Mouse (Mus musculus): Measurements from ENCODE around the gene Smarca5.
"Not testable (repeated sequence)": the region's sequence is repeated elsewhere in the genome, so short reads cannot be mapped to it uniquely, and the experiment has no call there.

Gene Smarca5

GRCm38 (mm10) chr8:80739155-80739924, at the start of gene Smarca5:
Gene Smarca5 (minus strand): TSS chr8:80739497.
- in situ Hi-C loops (cut with MboI, MseI), result not testable (repeated sequence)

GRCm38 (mm10) chr8:80784559-80784958, 45.3 kb upstream of the Smarca5 start:
- in situ Hi-C loops (cut with MboI, MseI), result no loop called here

GRCm38 (mm10) chr8:80783271-80783670, 44.0 kb upstream of the Smarca5 start:
- in situ Hi-C loops (cut with MboI, MseI), result no loop called here

DNA sequence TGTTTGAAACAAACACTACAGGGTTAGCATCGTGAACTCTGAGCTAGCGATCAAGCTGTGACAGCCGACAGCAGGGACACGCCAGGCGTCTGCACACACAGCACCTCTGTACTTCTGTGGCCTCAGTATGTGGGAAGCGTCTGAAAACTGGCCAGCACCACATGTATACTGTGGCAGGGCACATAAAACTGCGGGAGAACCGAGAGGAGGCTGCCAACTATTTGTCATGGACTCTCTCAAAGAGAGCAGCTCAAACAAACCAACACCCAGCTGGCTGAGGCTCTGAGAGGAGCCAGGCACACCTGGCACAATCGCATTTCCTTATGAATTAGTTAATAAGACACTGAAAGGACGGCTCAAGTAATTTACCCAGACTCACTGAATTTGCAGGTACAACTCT, 42.0 kb upstream of the Smarca5 start:
- in situ Hi-C loops (cut with MboI, MseI), result no loop called here

GRCm38 (mm10) chr8:80780271-80780670, 41.0 kb upstream of the Smarca5 start:
- in situ Hi-C loops (cut with MboI, MseI), result no loop called here

GRCm38 (mm10) chr8:80776436-80776835, 37.1 kb upstream of the Smarca5 start:
- in situ Hi-C loops (cut with MboI, MseI), result no loop called here

DNA sequence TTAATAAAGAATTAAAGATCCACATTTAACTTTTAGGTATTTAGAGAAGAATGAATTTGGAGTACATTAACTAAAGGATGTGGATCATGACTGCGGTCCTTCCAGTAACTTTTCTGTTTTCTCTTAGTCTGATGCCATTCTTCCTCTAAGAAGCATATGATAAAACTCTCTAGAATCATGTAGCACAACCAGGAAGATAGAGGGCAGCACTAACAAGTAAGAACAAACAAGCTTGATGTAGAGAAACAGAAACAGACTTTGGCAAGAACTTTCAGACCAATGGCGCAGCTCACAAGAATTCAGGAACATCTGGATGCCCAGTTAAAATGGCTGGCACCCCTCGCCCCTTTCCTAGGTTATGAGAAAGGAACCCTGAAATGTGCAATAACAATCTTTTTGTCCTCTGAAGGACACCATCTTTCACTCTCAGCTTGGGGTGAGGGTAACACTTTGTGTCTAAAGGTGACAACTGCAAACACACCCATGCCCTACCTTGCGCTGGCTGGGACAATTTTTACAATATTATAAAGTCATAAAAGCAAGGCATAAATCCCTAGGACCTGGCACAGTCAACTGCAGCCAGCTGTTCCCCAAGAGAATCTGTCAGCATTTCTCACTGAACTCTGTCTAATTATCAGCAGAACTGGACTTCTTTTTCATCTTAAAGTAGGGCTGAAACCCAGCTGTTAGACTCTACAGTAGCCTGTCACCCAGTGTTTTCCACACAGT, 33.6 kb upstream of the Smarca5 start:
- in situ Hi-C loops (cut with MboI, MseI), result no loop called here

DNA sequence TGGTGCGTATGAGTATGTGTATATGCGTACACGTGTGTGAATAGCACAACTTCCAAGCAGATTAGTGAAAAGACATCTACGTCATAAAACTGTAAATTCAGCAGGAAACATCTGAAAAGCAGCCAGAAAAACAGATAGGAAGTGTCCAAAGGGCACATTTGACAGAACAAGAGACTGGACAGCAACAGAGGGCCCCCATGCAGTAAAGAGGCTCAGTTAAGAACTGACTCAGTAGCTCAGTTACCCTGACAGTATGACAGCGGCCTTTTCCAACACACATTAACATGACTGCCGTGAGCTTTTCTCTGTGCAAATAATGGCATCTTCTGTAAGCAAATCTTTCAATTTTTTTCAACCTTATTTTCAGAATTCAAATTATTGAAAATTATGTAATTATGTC, 29.2 kb upstream of the Smarca5 start:
- in situ Hi-C loops (cut with MboI, MseI), result no loop called here

DNA sequence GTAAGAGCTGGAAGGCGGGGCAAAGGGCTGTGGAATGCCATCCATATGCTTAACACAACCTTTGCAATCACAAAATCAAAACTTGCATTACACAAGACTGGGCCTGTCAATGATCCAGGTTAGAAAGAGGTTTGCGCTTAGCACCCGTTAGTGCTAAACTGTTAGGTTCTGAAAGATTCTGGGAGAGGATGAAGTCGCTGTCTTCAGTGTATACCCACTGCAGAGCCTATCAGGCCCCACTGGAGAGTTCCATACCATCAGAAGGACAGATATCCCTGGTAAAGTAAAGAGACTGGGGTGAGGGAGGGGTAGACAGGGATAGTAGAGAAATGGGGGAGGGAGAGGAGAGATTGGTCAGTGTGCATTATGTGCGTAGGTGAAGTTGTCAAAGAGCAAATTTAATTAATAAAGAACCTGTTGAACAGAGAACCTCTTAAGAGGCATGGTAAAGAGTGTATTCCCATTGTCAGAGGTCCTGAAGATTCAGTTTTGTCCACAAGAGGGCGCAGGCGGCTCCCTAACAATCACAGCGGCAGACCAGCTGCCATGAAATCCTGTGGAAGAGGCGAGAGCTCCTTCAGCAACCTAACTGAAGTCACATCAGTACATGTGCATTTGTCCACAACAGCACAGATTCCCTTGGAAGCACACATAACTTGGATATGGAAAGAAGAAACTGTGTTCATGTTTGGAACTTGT, 13.9 kb upstream of the Smarca5 start:
- in situ Hi-C loops (cut with MboI, MseI), result no loop called here

DNA sequence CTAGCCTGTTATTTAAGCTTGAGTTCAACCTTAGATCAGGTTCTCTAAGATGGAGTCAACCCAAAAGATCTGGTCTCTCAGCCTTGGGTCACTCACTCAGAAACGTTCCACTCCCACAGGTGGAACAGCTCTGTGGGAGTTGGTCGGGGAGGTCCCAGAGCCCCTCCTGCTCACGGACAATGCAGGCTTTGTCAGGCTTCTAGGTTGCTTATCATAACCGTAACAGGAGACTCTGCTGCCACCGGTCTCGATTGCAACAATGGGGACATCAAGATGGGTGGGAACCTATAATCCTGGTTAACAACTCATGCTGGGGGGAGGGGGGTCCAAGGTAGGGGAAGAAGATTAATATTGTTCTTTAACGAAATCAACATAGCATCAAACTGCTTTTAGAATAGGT, 13.1 kb upstream of the Smarca5 start:
- in situ Hi-C loops (cut with MboI, MseI), result no loop called here

GRCm38 (mm10) chr8:80749091-80749490, 9.8 kb upstream of the Smarca5 start:
- in situ Hi-C loops (cut with MboI, MseI), result loop anchor here (5.0 kb wide), 1 partner anchor 253 kb away; no protein-coding TSS in a partner anchor

DNA sequence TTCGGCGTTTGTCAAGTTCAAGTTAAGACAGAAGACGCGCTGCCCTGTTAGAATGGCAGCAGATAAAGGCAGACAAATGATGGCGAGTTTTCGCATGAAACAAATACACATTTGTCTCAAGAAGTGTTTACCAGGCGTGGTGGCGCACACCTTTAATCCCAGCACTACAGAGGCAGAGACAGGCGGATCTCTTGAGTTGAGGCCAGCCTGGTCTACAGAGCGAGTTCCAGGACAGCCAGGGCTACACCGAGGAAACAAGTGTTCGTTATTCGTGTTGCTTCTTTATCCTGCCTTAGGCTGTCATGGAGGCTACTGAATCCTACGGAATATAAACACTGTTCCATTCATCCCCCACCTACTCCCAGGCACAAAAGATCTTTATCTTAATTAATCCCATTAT, 635 bp upstream of the Smarca5 start:
- in situ Hi-C loops (cut with MboI, MseI), result no loop called here

- in situ Hi-C loops (cut with MboI, MseI), result no loop called here
These were observed 726 bp downstream of the Smarca5 start for GRCm38 (mm10) chr8:80738388-80739154.

- in situ Hi-C loops (cut with MboI, MseI), result no loop called here
These were observed 1.3 kb downstream of the Smarca5 start for GRCm38 (mm10) chr8:80738046-80738387.

- in situ Hi-C loops (cut with MboI, MseI), result no loop called here
These were observed 7.0 kb downstream of the Smarca5 start for GRCm38 (mm10) chr8:80732326-80732725.

- in situ Hi-C loops (cut with MboI, MseI), result no loop called here
These were observed 24.8 kb downstream of the Smarca5 start for GRCm38 (mm10) chr8:80714461-80714860.

DNA sequence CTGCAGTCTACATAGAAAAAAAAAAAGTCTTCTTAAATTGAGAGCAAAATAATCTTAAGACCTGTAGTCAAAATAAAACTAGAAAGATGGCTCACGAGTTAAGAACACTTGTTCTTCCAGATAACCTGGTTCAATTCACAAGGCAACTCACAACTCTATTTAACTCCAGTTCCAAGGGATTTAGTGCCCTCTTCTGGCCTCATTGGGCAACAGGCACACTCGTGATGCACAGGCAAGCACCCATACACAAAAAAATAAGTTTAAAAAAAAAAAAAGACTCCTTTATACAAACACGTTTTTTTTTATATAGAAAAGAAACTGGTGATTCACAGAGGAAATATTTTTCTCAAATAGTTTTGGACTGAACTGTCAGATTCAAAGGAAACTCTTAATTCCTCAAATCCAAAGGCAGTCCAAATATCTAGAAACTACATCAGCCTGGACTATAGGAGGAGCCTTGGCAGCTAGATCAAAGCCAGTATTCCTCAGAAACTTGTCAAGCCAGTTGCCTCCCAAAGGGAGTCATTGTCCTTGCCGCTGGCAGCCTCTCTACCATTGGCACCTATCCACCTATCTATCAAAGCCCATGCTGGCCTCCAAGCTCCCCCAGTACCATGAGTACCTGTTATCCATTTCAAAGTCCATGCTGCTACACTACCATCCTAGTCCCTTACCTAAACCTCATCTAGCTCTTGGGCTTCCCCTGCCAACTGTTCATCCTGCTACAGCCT, 28.5 kb downstream of the Smarca5 start:
- in situ Hi-C loops (cut with MboI, MseI), result no loop called here

GRCm38 (mm10) chr8:80688141-80688540, 51.2 kb downstream of the Smarca5 start:
- in situ Hi-C loops (cut with MboI, MseI), result loop anchor here (5.0 kb wide), 1 partner anchor 191 kb away; no protein-coding TSS in a partner anchor

GRCm38 (mm10) chr8:80683756-80684335, 55.5 kb downstream of the Smarca5 start:
- in situ Hi-C loops (cut with MboI, MseI), result no loop called here

DNA sequence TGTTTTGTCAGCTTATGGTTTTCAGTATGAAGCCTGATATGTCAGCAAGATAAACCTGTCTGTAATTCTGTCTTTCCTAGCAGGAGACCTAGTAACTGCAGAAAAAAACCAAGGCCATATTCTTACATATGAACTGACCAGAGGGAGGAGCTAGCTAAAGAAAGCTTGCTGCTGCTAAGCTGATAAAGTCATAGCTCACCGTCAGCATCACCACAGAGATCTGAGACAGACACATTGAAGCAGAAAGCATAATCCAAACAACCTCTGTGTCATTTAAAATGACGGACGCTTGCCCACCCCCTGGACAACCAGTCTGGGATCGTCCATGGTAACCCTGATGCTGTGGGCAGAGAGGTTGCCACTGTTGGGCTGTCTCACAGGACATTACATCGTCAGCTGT, 56.7 kb downstream of the Smarca5 start:
- in situ Hi-C loops (cut with MboI, MseI), result no loop called here
